Mouse (Mus musculus): Measurements from ENCODE around the gene Pde4dip. TPM values are rescaled to one million over a fixed set of nuclear protein-coding genes. Genes with fewer than 3 reads are reported as not detected.
A peak's percentile ranks its signal among the peaks of the same experiment; 100 is the strongest.

The Pde4dip gene
- polyA plus RNA-seq, 1 experiment from 2014 or later, result 28.1 TPM

GRCm38 (mm10) chr3:97766459-97766858 lies 122.0 kb downstream of the Pde4dip start:
- no peaks in the 10 kb centered on the region for H3K9me3 ChIP-seq (ENCODE audit: low read length)
- H3K4me1 ChIP-seq (ENCODE audit: insufficient read depth, low read length), result peaks cover 31% of the 10 kb centered on the region
- H3K9ac ChIP-seq (replicated peaks; ENCODE audit: low read length), result peak overlapping the region; percentile 85
- H3K4me3 ChIP-seq (ENCODE audit: low read length), result peak overlapping the region; percentile 82
- H3K27me3 ChIP-seq (ENCODE audit: insufficient read depth, low read length), result no peaks in the 10 kb centered on the region
- no peaks in the 10 kb centered on the region for H3K36me3 ChIP-seq (ENCODE audit: insufficient read depth, low read length)
- peak overlapping the region; percentile 97 for H3K4me2 ChIP-seq (replicated peaks; ENCODE audit: low read depth, low read length)
- 59% methylated on average over 9 of the region's 9 CpGs for WGBS
- ATAC-seq (ENCODE audit: low FRiP score, low TSS enrichment), result no peak
- no peak overlapping the region for H3K27ac ChIP-seq (ENCODE audit: low read length)

- H3K27ac ChIP-seq (ENCODE audit: low read length), result peak overlapping the region; percentile 63
- no peak overlapping the region for H3K9ac ChIP-seq (replicated peaks; ENCODE audit: low read length)
- no peaks in the 10 kb centered on the region for H3K27me3 ChIP-seq (ENCODE audit: insufficient read depth, low read length)
- H3K9me3 ChIP-seq (ENCODE audit: low read length), result no peaks in the 10 kb centered on the region
- peaks cover 31% of the 10 kb centered on the region for H3K4me1 ChIP-seq (ENCODE audit: insufficient read depth, low read length)
- peak overlapping the region; percentile 16; the same call in 1 of the 2 replicates for H3K4me3 ChIP-seq (ENCODE audit: low read length)
- WGBS, result 65% methylated on average over 5 of the region's 5 CpGs
- H3K36me3 ChIP-seq (ENCODE audit: insufficient read depth, low read length), result no peaks in the 10 kb centered on the region
- peak overlapping the region; percentile 1 for H3K4me2 ChIP-seq (replicated peaks; ENCODE audit: low read depth, low read length)
- ATAC-seq (ENCODE audit: low FRiP score, low TSS enrichment), result no peak
Measured at GRCm38 (mm10) chr3:97764152-97764551, 124.4 kb downstream of the Pde4dip start.

DNA sequence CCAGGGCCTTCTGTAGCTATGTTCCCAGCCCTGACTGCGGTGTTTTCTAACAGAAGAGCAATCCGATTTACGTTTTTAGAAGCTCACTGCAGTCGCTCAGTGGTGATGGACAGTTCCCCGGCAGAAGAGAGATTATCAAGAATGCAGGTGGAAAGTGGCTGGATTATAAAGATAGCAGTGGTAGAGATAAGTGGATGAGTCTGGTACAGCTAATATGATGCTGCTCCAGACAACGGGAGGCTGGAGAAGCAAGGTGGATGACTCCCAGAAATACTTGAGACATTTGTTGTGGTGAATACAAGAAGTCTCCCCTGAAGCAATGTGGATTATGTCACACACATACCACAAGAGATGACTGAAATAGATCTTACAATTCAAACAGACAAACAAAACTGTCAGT lies 126.6 kb downstream of the Pde4dip start:
- peaks cover 31% of the 10 kb centered on the region for H3K4me1 ChIP-seq (ENCODE audit: insufficient read depth, low read length)
- no peak overlapping the region for H3K27ac ChIP-seq (ENCODE audit: low read length)
- no peak for ATAC-seq (ENCODE audit: low FRiP score, low TSS enrichment)
- H3K9me3 ChIP-seq (ENCODE audit: low read length), result no peaks in the 10 kb centered on the region
- no peak overlapping the region for H3K4me2 ChIP-seq (replicated peaks; ENCODE audit: low read depth, low read length)
- 87% methylated on average over 6 of the region's 6 CpGs for WGBS
- no peaks in the 10 kb centered on the region for H3K27me3 ChIP-seq (ENCODE audit: insufficient read depth, low read length)
- peaks cover 15% of the 10 kb centered on the region for H3K36me3 ChIP-seq (ENCODE audit: insufficient read depth, low read length)
- no peak overlapping the region for H3K4me3 ChIP-seq (ENCODE audit: low read length)
- H3K9ac ChIP-seq (replicated peaks; ENCODE audit: low read length), result no peak overlapping the region

DNA sequence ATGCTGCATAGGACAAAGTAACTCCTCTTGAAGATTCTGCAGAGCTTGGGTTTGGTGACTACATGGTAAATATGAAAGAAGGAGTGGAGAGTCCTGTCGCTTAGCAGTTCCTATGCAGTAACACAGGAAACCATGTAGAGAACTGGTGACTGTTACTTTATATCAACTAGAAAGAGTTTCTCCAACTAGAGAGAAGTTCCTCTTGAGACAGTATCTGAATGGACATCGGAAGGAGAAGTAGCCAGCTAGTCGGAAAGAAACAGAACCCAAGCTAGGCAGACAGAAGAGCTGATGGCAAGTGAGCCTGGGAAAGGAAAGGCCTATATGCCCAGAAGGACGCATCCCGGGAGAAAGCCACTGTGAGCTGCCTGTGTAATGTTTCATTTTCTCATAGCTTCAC lies 127.3 kb downstream of the Pde4dip start:
- Histone ChIP-seq H3K9me3 (ENCODE audit: low read length) (no peaks in the 10 kb centered on the region), H3K9ac (replicated peaks; ENCODE audit: low read length) (no peak overlapping the region), H3K4me1 (ENCODE audit: insufficient read depth, low read length) (peaks cover 23% of the 10 kb centered on the region), H3K4me2 (replicated peaks; ENCODE audit: low read depth, low read length) (no peak overlapping the region), H3K27me3 (ENCODE audit: insufficient read depth, low read length) (no peaks in the 10 kb centered on the region), H3K4me3 (ENCODE audit: low read length) (no peak overlapping the region), H3K27ac (ENCODE audit: low read length) (no peak overlapping the region), H3K36me3 (ENCODE audit: insufficient read depth, low read length) (peaks cover 18% of the 10 kb centered on the region)
- WGBS, result 92% methylated on average over 5 of the region's 5 CpGs
- ATAC-seq (ENCODE audit: low FRiP score, low TSS enrichment), result no peak

- Histone ChIP-seq H3K9me3 (ENCODE audit: low read length) (no peaks in the 10 kb centered on the region), H3K4me2 (replicated peaks; ENCODE audit: low read depth, low read length) (no peak overlapping the region), H3K27me3 (ENCODE audit: insufficient read depth, low read length) (no peaks in the 10 kb centered on the region), H3K4me3 (ENCODE audit: low read length) (no peak overlapping the region), H3K9ac (replicated peaks; ENCODE audit: low read length) (no peak overlapping the region), H3K27ac (ENCODE audit: low read length) (no peak overlapping the region), H3K36me3 (ENCODE audit: insufficient read depth, low read length) (peaks cover 25% of the 10 kb centered on the region), H3K4me1 (ENCODE audit: insufficient read depth, low read length) (peaks cover 15% of the 10 kb centered on the region)
- no peak for ATAC-seq (ENCODE audit: low FRiP score, low TSS enrichment)
- 55% methylated on average over 5 of the region's 5 CpGs for WGBS
Measured at GRCm38 (mm10) chr3:97759846-97760245, 128.7 kb downstream of the Pde4dip start.

- no peak for ATAC-seq (ENCODE audit: low FRiP score, low TSS enrichment)
- H3K9me3 ChIP-seq (ENCODE audit: low read length), result no peaks in the 10 kb centered on the region
- WGBS, result 95% methylated on average over 10 of the region's 10 CpGs
- H3K9ac ChIP-seq (replicated peaks; ENCODE audit: low read length), result no peak overlapping the region
- H3K4me2 ChIP-seq (replicated peaks; ENCODE audit: low read depth, low read length), result no peak overlapping the region
- H3K4me3 ChIP-seq (ENCODE audit: low read length), result no peak overlapping the region
- no peaks in the 10 kb centered on the region for H3K27me3 ChIP-seq (ENCODE audit: insufficient read depth, low read length)
- H3K4me1 ChIP-seq (ENCODE audit: insufficient read depth, low read length), result no peaks in the 10 kb centered on the region
- peaks cover 40% of the 10 kb centered on the region for H3K36me3 ChIP-seq (ENCODE audit: insufficient read depth, low read length)
- peak overlapping the region; percentile 70; the same call in 1 of the 2 replicates for H3K27ac ChIP-seq (ENCODE audit: low read length)
Measured at GRCm38 (mm10) chr3:97757501-97757900, 131.0 kb downstream of the Pde4dip start.

DNA sequence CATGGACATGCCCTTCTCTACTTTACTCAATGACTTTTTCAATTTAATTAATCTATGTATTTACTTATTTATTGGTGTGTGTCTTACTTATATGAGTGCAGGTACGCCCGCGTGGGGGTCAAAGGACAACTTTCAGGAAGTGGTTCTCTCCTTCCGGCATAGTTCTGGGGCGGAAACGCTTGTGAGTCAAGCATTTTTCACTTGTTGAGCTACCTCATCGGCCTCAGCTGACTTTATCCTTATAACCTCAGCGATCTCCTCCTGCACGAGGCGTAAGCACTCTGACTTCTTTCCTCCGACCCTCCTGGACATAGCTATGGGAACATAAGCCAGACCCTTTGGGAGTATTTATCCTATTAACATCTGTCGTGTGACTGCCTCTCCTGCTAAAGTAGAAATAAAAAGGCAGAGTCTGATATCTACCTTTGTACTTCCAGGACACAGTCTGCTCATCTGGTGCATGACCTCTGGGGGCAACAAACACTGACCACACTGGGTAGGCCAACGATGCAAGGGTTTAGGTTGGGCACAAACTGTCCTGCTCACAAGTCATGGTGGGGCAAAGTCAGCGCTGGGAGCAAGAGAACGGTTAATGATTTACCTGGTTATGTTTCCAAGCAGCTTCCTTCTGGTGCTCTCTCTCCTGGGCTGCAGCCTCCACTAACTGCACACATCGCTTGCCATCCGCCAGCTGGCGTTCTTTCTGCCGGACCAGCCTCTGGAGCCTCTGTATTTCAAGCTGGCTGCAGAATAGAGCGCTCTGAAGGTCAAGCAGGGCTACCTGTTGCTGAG lies 132.0 kb downstream of the Pde4dip start:
- 71% methylated on average over 20 of the region's 20 CpGs for WGBS
- Histone ChIP-seq H3K4me3 (ENCODE audit: low read length) (no peak overlapping the region), H3K9me3 (ENCODE audit: low read length) (no peaks in the 10 kb centered on the region), H3K27me3 (ENCODE audit: insufficient read depth, low read length) (no peaks in the 10 kb centered on the region), H3K36me3 (ENCODE audit: insufficient read depth, low read length) (peaks cover 47% of the 10 kb centered on the region), H3K4me2 (replicated peaks; ENCODE audit: low read depth, low read length) (no peak overlapping the region), H3K9ac (replicated peaks; ENCODE audit: low read length) (no peak overlapping the region), H3K4me1 (ENCODE audit: insufficient read depth, low read length) (no peaks in the 10 kb centered on the region), H3K27ac (ENCODE audit: low read length) (peak overlapping the region; percentile 70)
- peak; percentile 94 for ATAC-seq (ENCODE audit: low FRiP score, low TSS enrichment)

DNA sequence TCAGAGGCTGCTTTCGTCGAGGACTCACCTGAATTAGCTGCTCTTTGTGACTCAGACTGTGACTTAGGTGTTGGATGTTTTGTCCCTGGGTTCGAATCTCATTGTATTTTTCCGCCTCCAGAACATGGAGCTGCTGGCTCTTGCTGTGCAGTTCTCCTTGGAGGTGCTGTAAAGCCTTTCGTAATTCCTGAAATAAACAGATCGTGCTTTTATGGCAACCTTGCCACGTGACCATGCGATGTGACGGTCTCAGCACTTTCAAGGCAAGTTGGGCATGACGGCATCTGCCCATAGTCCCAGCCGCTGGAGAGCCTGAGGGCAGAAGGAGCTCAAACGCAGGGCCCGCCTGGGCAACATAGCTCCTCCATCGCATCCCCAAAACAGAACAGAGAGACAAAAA lies 133.1 kb downstream of the Pde4dip start:
- no peaks in the 10 kb centered on the region for H3K27me3 ChIP-seq (ENCODE audit: insufficient read depth, low read length)
- H3K9ac ChIP-seq (replicated peaks; ENCODE audit: low read length), result no peak overlapping the region
- peaks cover 56% of the 10 kb centered on the region for H3K36me3 ChIP-seq (ENCODE audit: insufficient read depth, low read length)
- no peak overlapping the region for H3K4me2 ChIP-seq (replicated peaks; ENCODE audit: low read depth, low read length)
- H3K4me1 ChIP-seq (ENCODE audit: insufficient read depth, low read length), result no peaks in the 10 kb centered on the region
- no peak overlapping the region for H3K27ac ChIP-seq (ENCODE audit: low read length)
- no peak for ATAC-seq (ENCODE audit: low FRiP score, low TSS enrichment)
- WGBS, result 92% methylated on average over 14 of the region's 14 CpGs
- H3K9me3 ChIP-seq (ENCODE audit: low read length), result no peaks in the 10 kb centered on the region
- no peak overlapping the region for H3K4me3 ChIP-seq (ENCODE audit: low read length)

DNA sequence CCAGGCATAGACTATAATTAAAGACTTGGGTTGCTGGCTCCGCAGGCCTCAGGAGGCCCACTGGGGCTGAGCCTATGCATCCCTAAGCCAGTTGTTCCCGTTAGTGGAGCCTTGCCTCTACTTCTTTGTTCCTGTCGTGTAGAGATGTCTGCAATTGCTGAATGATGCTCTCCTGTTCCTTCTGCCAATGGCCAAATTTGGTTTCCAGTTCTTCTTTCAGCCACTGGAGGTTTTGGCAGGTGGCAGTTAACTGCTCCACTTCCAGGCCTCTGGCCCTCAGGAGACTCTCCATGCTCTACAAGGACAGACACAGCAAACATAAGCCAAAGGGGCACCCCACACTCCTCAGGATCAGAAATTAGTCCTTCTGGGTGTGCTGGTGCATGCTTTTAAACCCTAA lies 135.6 kb downstream of the Pde4dip start:
- Histone ChIP-seq H3K27ac (ENCODE audit: low read length) (no peak overlapping the region), H3K4me2 (replicated peaks; ENCODE audit: low read depth, low read length) (no peak overlapping the region), H3K36me3 (ENCODE audit: insufficient read depth, low read length) (peaks cover 67% of the 10 kb centered on the region), H3K9me3 (ENCODE audit: low read length) (no peaks in the 10 kb centered on the region), H3K4me3 (ENCODE audit: low read length) (no peak overlapping the region), H3K4me1 (ENCODE audit: insufficient read depth, low read length) (no peaks in the 10 kb centered on the region), H3K27me3 (ENCODE audit: insufficient read depth, low read length) (no peaks in the 10 kb centered on the region), H3K9ac (replicated peaks; ENCODE audit: low read length) (no peak overlapping the region)
- ATAC-seq (ENCODE audit: low FRiP score, low TSS enrichment), result no peak
- WGBS, result 72% methylated on average over 3 of the region's 3 CpGs

GRCm38 (mm10) chr3:97751566-97751965 lies 136.9 kb downstream of the Pde4dip start:
- H3K4me3 ChIP-seq (ENCODE audit: low read length), result no peak overlapping the region
- H3K9me3 ChIP-seq (ENCODE audit: low read length), result no peaks in the 10 kb centered on the region
- no peaks in the 10 kb centered on the region for H3K27me3 ChIP-seq (ENCODE audit: insufficient read depth, low read length)
- H3K9ac ChIP-seq (replicated peaks; ENCODE audit: low read length), result no peak overlapping the region
- H3K4me2 ChIP-seq (replicated peaks; ENCODE audit: low read depth, low read length), result no peak overlapping the region
- WGBS, result 95% methylated on average over 21 of the region's 21 CpGs
- H3K4me1 ChIP-seq (ENCODE audit: insufficient read depth, low read length), result no peaks in the 10 kb centered on the region
- H3K27ac ChIP-seq (ENCODE audit: low read length), result no peak overlapping the region
- H3K36me3 ChIP-seq (ENCODE audit: insufficient read depth, low read length), result peaks cover 70% of the 10 kb centered on the region
- ATAC-seq (ENCODE audit: low FRiP score, low TSS enrichment), result no peak
